Mouse (Mus musculus): ENCODE data around the gene P2ry6.

DNA sequence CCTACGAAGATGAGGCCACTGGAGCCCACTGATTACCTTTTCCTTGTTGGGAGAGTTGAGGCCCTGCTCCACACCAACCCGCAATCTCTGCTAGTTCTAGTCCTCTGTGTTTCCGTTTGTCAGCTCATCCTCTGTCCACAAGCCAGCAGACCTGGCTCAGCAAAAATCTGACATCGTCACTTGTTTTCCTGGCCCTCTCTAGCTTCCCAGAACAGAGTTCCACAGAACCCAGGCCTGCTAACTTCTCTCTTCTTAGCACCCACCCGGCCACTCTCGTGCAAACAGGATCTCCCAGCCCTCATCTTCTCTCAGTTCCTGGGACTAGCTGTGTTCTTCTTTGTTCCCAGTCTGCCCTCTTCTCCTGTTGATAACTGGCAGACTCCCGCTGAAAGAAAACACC is 21.8 kb downstream of the P2ry6 start:
- TF ChIP-seq CTCF (IDR thresholded peaks at IDR 0.05; ENCODE audit: low read depth, low read length), result no peak
- no peak for TF ChIP-seq POLR2A (IDR thresholded peaks at IDR 0.05; ENCODE audit: borderline replicate concordance, low read depth, low read length)

Data from bone marrow macrophage, adult 2 months (primary cell).